Mouse (Mus musculus) forelimb bud, embryonic 11.5 days (tissue): Measurements from ENCODE around the gene Hspa2.

Source experiments
- DNase-seq: peaks from one replicate; pipeline ENCODE4 v3.0.0-alpha.2; 2012; ENCODE audit warnings: low read depth, low spot score

The Hspa2 gene

DNA sequence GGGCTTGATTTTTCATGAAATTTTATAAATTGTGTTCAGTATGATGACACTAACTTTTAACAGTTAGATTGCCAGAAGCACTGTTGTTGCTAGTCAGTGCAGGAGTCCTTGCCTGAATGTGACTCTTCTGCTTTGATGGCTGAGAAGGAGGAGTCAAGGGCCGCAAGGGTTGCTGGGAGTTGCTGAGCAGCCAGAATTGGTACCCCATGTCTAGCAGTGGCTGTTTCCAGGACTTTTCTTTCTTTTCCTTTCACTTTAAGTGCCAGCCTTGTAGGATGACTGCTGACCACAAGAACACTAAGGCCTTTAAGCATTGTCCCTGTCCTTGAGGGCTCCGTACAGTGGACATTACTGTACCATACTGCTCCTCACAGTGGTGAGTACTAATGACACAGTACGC, 26.2 kb upstream of the Hspa2 start:
- DNase-seq, result no peak

GRCm38 (mm10) chr12:76378556-76378955, 25.4 kb upstream of the Hspa2 start:
- DNase-seq, result no peak

GRCm38 (mm10) chr12:76380151-76380550, 23.8 kb upstream of the Hspa2 start:
- no peak for DNase-seq

DNA sequence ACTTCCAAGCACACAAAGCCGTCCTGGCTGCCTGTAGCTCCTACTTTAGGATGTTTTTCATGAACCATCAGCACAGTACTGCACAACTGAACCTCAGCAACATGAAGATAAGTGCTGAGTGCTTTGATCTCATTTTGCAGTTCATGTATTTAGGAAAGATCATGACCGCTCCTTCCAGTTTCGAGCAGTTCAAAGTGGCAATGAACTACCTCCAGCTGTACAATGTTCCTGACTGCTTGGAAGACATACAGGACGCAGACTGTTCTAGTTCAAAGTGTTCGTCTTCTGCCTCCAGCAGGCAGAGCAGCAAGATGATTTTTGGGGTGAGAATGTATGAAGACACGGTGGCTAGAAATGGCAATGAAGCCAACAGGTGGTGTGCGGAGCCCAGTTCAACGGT, 18.6 kb upstream of the Hspa2 start:
- no peak for DNase-seq

GRCm38 (mm10) chr12:76388794-76389193, 15.2 kb upstream of the Hspa2 start:
- DNase-seq, result no peak

DNA sequence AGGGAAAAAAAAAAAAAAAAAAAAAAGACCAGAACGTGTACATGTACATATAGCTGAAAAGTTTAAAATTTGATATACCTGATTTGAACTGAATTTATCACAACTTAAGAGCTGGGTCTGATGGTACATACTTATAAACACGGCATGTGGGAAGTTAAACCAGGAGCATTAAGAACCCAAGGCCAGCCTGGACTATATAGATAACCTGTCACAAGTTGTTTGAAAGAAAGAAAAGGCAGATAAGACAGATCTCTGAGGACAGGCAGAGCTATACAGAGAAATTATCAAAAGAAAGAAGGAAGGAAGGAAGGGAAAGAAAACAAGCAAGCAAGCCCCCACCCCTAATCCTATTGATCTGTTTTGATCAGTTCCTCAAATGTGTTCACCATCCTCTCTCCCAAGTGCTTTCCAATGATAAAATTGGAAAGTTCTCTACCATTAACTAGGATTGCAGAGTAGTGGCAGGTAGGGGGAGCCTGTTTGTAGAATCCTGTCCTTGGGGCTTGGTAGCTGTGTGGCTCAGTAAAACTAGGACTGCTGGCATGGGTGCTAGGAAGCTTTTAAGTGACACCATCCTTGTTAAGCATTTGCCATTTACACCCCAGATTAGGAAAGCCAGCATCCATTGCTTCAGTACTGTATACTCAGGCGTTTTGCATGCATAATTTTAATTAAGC, 12.2 kb upstream of the Hspa2 start:
- no peak for DNase-seq

GRCm38 (mm10) chr12:76392979-76393378, 11.0 kb upstream of the Hspa2 start:
- no peak for DNase-seq

DNA sequence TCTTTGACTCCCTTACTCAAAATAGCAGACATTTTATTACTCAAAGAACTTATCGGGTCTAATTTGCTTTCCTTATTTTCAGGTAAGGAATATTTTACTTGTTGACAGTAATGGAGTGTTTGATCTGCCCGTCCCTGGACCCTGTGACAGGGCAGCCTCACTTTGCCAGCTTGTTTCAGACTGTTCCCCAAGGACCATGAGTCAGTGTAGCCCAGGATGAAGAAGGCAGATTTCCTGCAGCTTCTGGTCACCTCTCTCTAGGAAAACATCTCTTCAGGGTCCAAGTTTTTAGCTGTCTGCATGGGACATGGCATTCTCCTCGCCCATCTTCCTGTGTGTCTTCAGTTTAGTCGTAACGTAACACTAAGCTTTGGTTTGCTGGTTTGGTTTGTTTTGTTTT, 6.7 kb upstream of the Hspa2 start:
- no peak for DNase-seq

DNA sequence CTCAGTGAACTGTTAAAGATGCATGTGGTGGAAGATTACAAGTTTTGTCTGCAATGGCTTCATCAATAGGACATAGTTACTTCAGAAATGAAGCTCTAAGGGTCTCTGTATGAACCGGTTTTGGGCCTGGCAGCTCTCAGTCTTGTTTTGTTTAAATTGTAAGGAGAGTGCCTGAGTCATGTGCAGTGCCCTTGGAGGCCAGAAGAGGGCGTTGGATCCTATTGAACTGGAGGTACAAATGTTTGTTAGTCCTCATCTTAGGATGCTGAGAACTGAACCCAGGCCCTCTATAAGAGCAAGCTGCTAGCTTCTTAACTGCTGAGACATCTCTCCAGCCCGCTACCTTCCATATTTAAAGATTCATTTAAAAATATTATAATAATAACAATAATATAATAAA, 2.3 kb upstream of the Hspa2 start:
- DNase-seq, result no peak

GRCm38 (mm10) chr12:76402991-76403885, 738 bp upstream of the Hspa2 start:
- DNase-seq, result no peak

DNA sequence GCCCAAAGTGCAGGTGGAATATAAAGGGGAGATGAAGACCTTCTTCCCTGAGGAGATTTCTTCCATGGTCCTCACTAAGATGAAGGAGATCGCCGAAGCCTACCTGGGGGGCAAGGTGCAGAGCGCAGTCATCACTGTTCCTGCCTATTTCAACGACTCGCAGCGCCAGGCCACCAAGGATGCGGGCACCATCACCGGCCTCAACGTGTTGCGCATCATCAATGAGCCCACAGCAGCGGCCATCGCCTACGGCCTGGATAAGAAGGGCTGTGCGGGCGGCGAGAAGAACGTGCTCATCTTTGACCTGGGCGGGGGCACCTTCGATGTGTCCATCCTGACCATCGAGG, 833 bp downstream of the Hspa2 start:
- no peak for DNase-seq

- no peak for DNase-seq
These were observed 1.4 kb downstream of the Hspa2 start for GRCm38 (mm10) chr12:76405183-76405970.

DNA sequence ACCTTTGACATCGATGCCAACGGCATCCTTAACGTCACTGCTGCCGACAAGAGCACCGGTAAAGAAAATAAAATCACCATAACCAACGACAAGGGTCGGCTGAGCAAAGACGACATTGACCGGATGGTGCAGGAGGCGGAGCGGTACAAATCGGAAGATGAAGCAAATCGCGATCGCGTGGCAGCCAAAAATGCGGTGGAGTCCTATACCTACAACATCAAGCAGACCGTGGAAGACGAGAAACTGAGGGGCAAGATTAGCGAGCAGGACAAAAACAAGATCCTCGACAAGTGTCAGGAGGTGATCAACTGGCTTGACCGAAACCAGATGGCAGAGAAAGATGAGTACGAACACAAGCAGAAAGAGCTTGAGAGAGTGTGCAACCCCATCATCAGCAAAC, 2.0 kb downstream of the Hspa2 start:
- peak; percentile 16 for DNase-seq

DNA sequence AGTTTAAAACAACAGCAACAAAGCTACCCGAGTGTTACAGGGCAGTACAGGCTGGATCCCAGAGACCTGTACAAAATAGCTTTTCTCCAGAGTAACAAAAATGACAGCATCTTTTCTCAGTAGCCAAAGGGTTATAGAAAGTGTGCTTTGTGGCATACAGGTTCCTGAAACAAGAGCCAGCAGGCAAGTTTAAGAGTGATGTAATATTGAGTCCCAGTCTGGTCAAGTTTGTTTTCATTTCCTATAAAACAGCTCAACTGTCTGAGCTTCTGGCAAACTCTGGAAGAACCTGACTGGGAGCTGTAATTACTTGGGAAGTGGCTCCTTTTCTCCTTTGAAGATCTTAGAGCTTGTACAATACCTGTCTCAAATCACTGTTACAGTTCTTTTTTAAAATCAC, 3.2 kb downstream of the Hspa2 start:
- peak; percentile 27 for DNase-seq

DNA sequence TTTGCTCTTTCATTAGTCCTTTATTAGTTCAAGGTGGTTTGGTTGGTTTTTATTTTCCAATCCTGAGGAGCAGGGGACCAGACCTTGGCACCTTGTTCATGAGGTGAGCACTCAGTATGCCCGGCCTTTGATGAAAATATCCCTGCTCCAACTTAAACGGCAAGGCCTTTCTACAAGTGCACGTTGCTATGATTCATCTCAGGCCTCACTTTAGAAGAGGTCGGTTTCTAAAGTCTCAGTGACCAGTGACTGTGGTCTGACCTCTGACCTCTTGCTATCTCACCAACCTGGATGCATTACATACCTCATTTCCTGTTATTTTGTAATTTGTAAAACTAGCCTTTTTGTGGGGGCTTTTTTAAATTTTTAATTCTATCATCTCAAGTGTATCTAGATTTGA, 5.2 kb downstream of the Hspa2 start:
- peak; percentile 31 for DNase-seq

DNA sequence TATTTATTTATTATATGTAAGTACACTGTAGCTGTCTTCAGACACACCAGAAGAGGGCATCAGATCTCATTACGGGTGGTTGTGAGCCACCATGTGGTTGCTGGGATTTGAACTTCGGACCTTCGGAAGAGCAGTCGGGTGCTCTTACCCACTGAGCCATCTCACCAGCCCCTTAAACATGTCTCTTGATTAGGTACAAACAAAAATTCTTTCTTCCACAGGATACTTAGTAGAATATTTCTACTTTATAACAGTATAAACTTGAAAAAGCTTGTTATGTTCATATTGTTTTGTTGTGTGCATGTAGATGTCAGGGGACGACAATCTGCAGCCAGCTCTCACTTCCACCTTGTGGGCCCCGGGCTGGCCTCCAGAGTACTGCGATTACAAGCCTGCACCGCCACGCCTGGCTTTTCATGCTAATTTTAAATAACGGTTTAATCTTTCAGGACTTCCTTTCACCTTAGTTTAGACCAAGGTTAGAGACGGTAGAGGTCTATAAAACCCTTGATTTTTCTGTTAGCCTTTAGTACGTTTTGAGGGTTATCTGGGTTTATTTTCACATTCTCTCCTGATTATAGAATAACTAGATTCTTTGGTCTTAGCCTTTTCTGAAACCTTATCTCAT, 11.5 kb downstream of the Hspa2 start:
- DNase-seq, result no peak

DNA sequence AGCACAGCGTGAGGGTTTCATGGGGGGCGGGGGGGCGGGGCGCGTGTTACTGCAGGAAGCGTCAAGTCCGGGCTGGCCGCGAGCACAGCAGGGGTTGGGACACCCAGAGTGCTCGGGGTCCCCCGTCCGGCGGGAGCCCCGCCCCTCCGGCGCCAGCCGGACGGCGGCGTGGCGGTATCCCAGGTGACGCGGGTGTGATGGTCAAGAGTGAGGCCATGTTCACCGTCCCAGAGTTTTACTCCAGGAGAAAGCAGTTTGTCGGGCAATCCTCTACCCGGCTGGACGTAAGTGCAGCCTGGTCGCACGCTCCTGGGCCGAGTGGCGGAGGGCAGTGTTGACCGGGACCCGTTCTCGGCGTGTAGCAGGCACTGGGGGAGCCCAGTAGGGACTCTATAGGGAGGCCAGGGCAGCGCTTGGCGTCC, 13.5 kb downstream of the Hspa2 start, which contains the start of gene Ppp1r36:
Gene Ppp1r36 (plus strand): TSS at position 106 of the 422 bp plus-strand sequence.
- DNase-seq, result no peak

- DNase-seq, result no peak
These were observed 14.4 kb downstream of the Hspa2 start for GRCm38 (mm10) chr12:76418346-76418745.

DNA sequence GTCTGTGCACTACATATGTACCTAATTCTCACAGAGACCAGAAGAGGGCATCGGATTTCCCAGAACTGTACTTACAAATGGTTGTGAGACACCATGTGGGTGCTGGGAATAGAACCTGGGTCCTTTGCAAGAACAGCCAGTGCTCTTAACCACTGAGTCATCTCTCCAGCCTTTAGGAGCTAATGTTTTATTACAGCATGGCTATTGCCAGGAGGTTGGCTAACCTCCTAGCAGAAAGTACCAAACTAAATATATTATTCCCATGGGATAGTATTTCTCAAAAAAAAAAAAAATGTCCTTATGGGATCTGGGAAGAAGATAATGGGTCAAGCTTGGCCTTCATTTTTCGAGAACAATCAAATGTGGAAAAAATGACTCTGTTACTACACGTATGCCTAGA, 21.3 kb downstream of the Hspa2 start:
- DNase-seq, result no peak

- no peak for DNase-seq
These were observed 23.6 kb downstream of the Hspa2 start for GRCm38 (mm10) chr12:76427546-76427945.

DNA sequence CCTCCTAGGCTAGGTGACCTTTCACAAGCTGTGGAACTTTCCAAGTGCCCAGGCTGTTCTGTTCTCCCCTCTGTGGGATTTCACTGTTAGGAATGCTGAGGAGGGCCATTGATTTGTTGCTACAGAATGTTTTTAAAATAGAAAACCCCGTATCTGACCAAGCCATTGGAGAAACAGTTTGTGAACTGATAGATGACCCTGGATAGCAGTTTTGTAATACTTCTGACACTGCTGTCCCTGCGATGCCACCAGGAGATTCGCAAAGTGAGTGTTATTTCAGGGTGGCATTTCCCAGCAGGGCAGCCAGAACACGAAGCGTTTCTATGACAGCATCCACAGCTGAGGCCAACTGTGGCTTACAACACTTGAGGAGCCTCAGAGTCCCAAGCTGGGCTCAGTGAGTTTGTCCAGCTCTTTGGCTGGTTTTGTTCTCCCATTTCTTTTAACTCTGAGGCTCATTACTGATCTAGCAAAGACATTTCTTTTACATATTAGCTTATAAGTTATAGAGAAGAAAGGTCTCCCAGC, 27.0 kb downstream of the Hspa2 start:
- DNase-seq, result no peak

GRCm38 (mm10) chr12:76431431-76431830, 27.5 kb downstream of the Hspa2 start:
- DNase-seq, result no peak
